Mouse (Mus musculus) olfactory bulb, adult 2 months (tissue): Measurements from ENCODE around the gene Impdh1.

Experiments used
- CTCF ChIP-seq: fragments of 200-500 bp; IDR thresholded peaks from 2 replicates; pipeline ENCODE4 v1.5.1; 2012; ENCODE audit warnings: low read depth, mild to moderate bottlenecking, low read length, moderate library complexity; ENCODE audit not compliant: insufficient read depth
- POLR2A ChIP-seq: fragments of 200-500 bp; IDR thresholded peaks from 2 replicates; pipeline ENCODE4 v1.6.1; 2012; ENCODE audit warnings: mild to moderate bottlenecking, low read depth, low read length, moderate library complexity; ENCODE audit not compliant: insufficient read depth

DNA sequence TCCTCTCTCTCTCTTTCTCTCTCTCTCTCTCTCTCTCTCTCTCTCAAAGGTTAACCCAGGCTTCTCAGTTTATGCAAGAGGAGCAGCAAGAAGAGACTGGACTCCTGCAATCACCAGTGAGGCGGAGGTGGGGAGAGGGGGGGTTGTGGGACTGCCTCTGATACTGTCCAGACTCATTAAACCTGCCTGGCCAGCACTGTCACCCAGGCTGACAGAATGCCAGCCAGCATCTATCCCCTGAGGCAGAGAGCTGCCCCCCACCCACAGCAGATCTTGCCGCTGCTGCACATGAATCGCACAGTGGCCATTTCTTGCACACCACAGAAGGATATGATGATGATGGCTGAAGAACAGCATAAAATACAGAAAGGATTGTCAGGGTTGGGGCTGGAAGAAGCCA is 41.1 kb downstream of the Impdh1 start:
- TF ChIP-seq CTCF: no peak
- TF ChIP-seq POLR2A: no peak
